Mouse (Mus musculus) CH12.LX (cell line): Measurements from ENCODE around the gene Vps51. TPM values are rescaled to one million over a fixed set of nuclear protein-coding genes. Genes with fewer than 3 reads are reported as not detected.

ENCODE experiments used
- DNase-seq: peaks from one replicate; pipeline ENCODE4 v3.0.0-alpha.2; 2013; ENCODE audit errors: extremely low read depth
- H3K27ac ChIP-seq: 2 replicates; pipeline ENCODE4 v1.5.1; 2012; ENCODE audit warnings: low read depth, mild to moderate bottlenecking, control low read depth, moderate library complexity; ENCODE audit not compliant: insufficient read depth
- H3K27me3 ChIP-seq: replicated peaks from 2 replicates; pipeline ENCODE3; 2012; ENCODE audit warnings: inconsistent platforms
- H3K36me3 ChIP-seq, 2 experiments: replicated peaks in 1 of 2; 2 replicates each; pipeline versions ENCODE3 to v1.6.1; 2012; ENCODE audit warnings: inconsistent platforms in 1 of 2, low read length in 1 of 2, mild to moderate bottlenecking in 1 of 2, mixed read lengths in 1 of 2, moderate library complexity in 1 of 2; ENCODE audit not compliant: control insufficient read depth in 1 of 2, insufficient read depth in 1 of 2
- H3K4me1 ChIP-seq, 2 experiments: 2 replicates each; pipeline ENCODE4 v1.6.1; 2012; ENCODE audit warnings: inconsistent platforms in 1 of 2, moderate library complexity in 1 of 2; ENCODE audit not compliant: insufficient read depth in 2 of 2, control insufficient read depth in 1 of 2
- H3K4me2 ChIP-seq: 2 replicates; pipeline ENCODE4 v1.6.1; 2012; ENCODE audit warnings: low read depth, mild to moderate bottlenecking, control low read depth; ENCODE audit not compliant: poor library complexity, insufficient read depth, severe bottlenecking
- H3K4me3 ChIP-seq, 3 experiments: fragments of 150-350 bp in 1 of 3; sonication (generic) in 1 of 3; replicated peaks in 1 of 3; 2 replicates each; pipeline versions ENCODE3 to v1.5.1; 2011 to 2012; ENCODE audit warnings: low read depth in 2 of 3, low read length in 2 of 3, mild to moderate bottlenecking in 2 of 3, moderate library complexity in 2 of 3, control low read depth in 1 of 3, improper control_type of control experiment in 1 of 3, inconsistent platforms in 1 of 3, mixed read lengths in 1 of 3; ENCODE audit not compliant: poor library complexity in 1 of 3
- H3K79me2 ChIP-seq: replicated peaks from 2 replicates; pipeline ENCODE4 v1.6.1; 2012; ENCODE audit warnings: mild to moderate bottlenecking, moderate library complexity; ENCODE audit not compliant: control insufficient read depth, poor library complexity, insufficient read depth, severe bottlenecking; ENCODE audit errors: extremely low read depth
- H3K9ac ChIP-seq: 2 replicates; pipeline ENCODE4 v1.6.1; 2012; ENCODE audit warnings: low read depth, mild to moderate bottlenecking, control low read depth, moderate library complexity; ENCODE audit not compliant: insufficient read depth
- H3K9me3 ChIP-seq: replicated peaks from 2 replicates; pipeline ENCODE3; 2012; ENCODE audit warnings: low read length, inconsistent platforms, mixed read lengths
- CHD1 ChIP-seq: IDR thresholded peaks from 2 replicates; pipeline ENCODE4 v1.6.1; 2012; ENCODE audit warnings: low read depth, low read length, improper control_type of control experiment, inconsistent platforms
- CHD2 ChIP-seq: IDR thresholded peaks from 2 replicates; pipeline ENCODE4 v1.6.1; 2011; ENCODE audit warnings: low read length, improper control_type of control experiment
- CTCF ChIP-seq, 2 experiments: IDR thresholded peaks in 1 of 2; conservative IDR thresholded peaks in 1 of 2; 2 replicates each; pipeline ENCODE4 v1.5.1; 2011 to 2012; ENCODE audit warnings: low read depth in 2 of 2, low read length in 2 of 2, improper control_type of control experiment in 1 of 2, inconsistent platforms in 1 of 2, mild to moderate bottlenecking in 1 of 2, moderate library complexity in 1 of 2
- E2F4 ChIP-seq: IDR thresholded peaks from 2 replicates; pipeline ENCODE4 v1.6.1; 2011; ENCODE audit warnings: low read depth, low read length, improper control_type of control experiment; ENCODE audit not compliant: insufficient replicate concordance
- ETS1 ChIP-seq: conservative IDR thresholded peaks from 2 replicates; pipeline ENCODE4 v1.6.1; 2012; ENCODE audit warnings: low read depth, mild to moderate bottlenecking, inconsistent platforms, low read length, improper control_type of control experiment, moderate library complexity
- GABPA ChIP-seq: IDR thresholded peaks from 2 replicates; pipeline ENCODE4 v1.6.1; 2012; ENCODE audit warnings: low read depth, low read length, improper control_type of control experiment, inconsistent platforms; ENCODE audit not compliant: insufficient replicate concordance
- HCFC1 ChIP-seq: IDR thresholded peaks from 2 replicates; pipeline ENCODE4 v1.6.1; 2012; ENCODE audit warnings: low read depth, mild to moderate bottlenecking, inconsistent platforms, low read length, improper control_type of control experiment
- JUND ChIP-seq: conservative IDR thresholded peaks from 2 replicates; pipeline ENCODE4 v1.6.1; 2011; ENCODE audit warnings: low read depth, low read length, improper control_type of control experiment
- MAX ChIP-seq: IDR thresholded peaks from 2 replicates; pipeline ENCODE4 v1.6.1; 2011; ENCODE audit warnings: low read length, improper control_type of control experiment
- MXI1 ChIP-seq: IDR thresholded peaks from 2 replicates; pipeline ENCODE4 v1.6.1; 2011; ENCODE audit warnings: mild to moderate bottlenecking, low read depth, low read length, improper control_type of control experiment
- NELFE ChIP-seq: IDR thresholded peaks from 2 replicates; pipeline ENCODE4 v1.6.1; 2011; ENCODE audit warnings: low read depth, low read length, improper control_type of control experiment
- NRF1 ChIP-seq: IDR thresholded peaks from 2 replicates; pipeline ENCODE4 v1.6.1; 2014; ENCODE audit warnings: low read depth, mild to moderate bottlenecking, inconsistent platforms, low read length, improper control_type of control experiment, moderate library complexity
- POLR2A ChIP-seq: IDR thresholded peaks from 2 replicates; pipeline ENCODE4 v1.6.1; 2011; ENCODE audit warnings: low read depth, mild to moderate bottlenecking, improper control_type of control experiment, low read length
- SIN3A ChIP-seq: IDR thresholded peaks from 2 replicates; pipeline ENCODE4 v1.6.1; 2012; ENCODE audit warnings: low read length, improper control_type of control experiment, inconsistent platforms
- TCF12 ChIP-seq: IDR thresholded peaks from 2 replicates; pipeline ENCODE4 v1.6.1; 2014; ENCODE audit warnings: low read depth, mild to moderate bottlenecking, inconsistent platforms, low read length, improper control_type of control experiment
- USF1 ChIP-seq: IDR thresholded peaks from 2 replicates; pipeline ENCODE4 v1.6.1; 2014; ENCODE audit warnings: low read depth, mild to moderate bottlenecking, inconsistent platforms, low read length, improper control_type of control experiment
- ZMIZ1 ChIP-seq: IDR thresholded peaks from 2 replicates; pipeline ENCODE4 v1.6.1; 2012; ENCODE audit warnings: low read depth, mild to moderate bottlenecking, inconsistent platforms, low read length, improper control_type of control experiment
- ZNF384 ChIP-seq: IDR thresholded peaks from 2 replicates; pipeline ENCODE4 v1.6.1; 2012; ENCODE audit warnings: low read depth, low read length, improper control_type of control experiment, inconsistent platforms
- dilution Hi-C: fragments of 300-500 bp; cut with MboI; formaldehyde crosslinking; loops from 2 replicates; pipeline ENCODE4 v1.14.3; 2020; ENCODE audit warnings: low sequenced_read_pairs; ENCODE audit not compliant: extremely low pct_unique_long_range_greater_than_20kb, extremely low pct_ligation_motif_present
- in situ Hi-C: fragments of 300-500 bp; cut with MboI; formaldehyde crosslinking; loops from 3 replicates; pipeline ENCODE4 v1.14.3; 2019; ENCODE audit warnings: low sequenced_read_pairs, low pct_ligation_motif_present, low pct_unique_long_range_greater_than_20kb, mixed read lengths
- polyA plus RNA-seq: library from polyadenylated mRNA; unstranded; fragments of >175 nt; gene quantifications from 2 replicates; pipeline ENCODE4 v1.2.1, GENCODE M21; 2012; ENCODE audit warnings: low read depth; ENCODE audit not compliant: insufficient read length
- total RNA-seq, 2 experiments: library from RNA; depleted of rRNA; stranded (reverse); fragments of 300-350 nt in 1 of 2; fragments of >200 nt in 1 of 2; gene quantifications; 2 replicates each; pipeline ENCODE4 v1.2.3; 2012 to 2014

Gene Vps51
- total and polyA plus RNA-seq, 3 experiments = 37.7 to 51.2 (median 48.2) TPM

DNA sequence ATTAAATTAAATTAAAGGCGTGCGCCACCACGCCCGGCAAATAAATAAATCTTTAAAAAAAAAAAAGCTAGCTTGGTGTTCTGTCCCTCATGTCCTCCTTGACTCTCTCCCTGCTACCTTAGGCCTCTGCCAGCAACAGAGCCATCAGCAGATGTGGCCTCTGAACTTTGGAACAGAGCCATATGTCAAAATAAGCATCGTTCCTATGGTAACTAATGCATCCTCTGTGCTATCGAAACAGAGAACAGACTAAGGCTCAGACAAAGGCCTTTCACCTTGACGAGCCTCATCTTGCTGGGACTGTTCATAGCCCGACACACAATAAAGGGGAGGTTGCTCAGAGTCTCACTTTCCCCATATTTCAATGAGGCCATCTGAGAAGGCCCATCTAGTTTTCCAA, 46.3 kb upstream of the Vps51 start:
- Histone ChIP-seq H3K9ac (0 out of 2 replicates have a peak overlapping the region, but pooled peaks have one; percentile 6), H3K27me3 (no peaks in the 10 kb centered on the region), H3K79me2 (no peaks in the 10 kb centered on the region), H3K27ac (peak overlapping the region; percentile 53; the same call in 1 of the 2 replicates)
- DNase-seq = no peak
- TF ChIP-seq CTCF (conservative IDR thresholded peaks at IDR 0.05 in 1 of 2, IDR thresholded peaks at IDR 0.05 in 1 of 2; ENCODE audit: low read depth in 2 of 2, low read length in 2 of 2) (no peak), SIN3A (0 out of 2 replicates have a peak, but pooled peaks have one; percentile 62), MXI1 (no peak), JUND (no peak)
- TF ChIP-seq, all 38 proteins: peak for 1
- dilution Hi-C loops = no loop called here
- H3K4me1 ChIP-seq = peaks cover 0 to 14% of the 10 kb centered on the region in 2 experiments; a peak in 2 of 4 replicates
- no peak overlapping the region for H3K4me3 ChIP-seq
- in situ Hi-C loops = loop anchor here (5.0 to 10.0 kb wide), 2 partner anchors 36 to 159 kb away; partner anchors contain the start of gene Pola2
- H3K4me2 ChIP-seq = peak overlapping the region; percentile 46
- peaks cover 5 to 40% of the 10 kb centered on the region in 2 experiments for H3K36me3 ChIP-seq
- no peaks in the 10 kb centered on the region for H3K9me3 ChIP-seq

DNA sequence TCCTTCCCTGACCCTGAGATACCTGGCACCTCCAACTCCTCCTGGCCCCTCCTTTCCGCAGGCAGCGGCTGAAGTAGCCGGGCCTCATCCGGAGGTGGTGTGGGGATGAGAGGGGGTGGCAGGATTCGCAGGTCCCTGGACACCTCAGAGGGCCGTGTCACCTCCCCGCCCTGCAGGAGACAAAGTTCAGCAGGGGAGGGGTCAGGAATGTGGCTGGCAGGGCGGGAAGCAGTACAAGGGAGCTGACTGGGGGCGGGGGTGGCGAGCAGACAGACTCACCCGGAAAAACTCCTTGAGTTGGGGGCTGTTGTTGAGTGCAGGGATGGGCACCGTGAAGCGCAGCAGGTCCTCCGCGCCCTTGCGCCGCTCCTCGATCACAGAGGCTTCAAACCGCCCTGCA, 44.7 kb upstream of the Vps51 start:
- in situ Hi-C loops = loop anchor here (5.0 to 10.0 kb wide), 2 partner anchors 34 to 157 kb away; partner anchors contain the start of gene Pola2
- Histone ChIP-seq H3K79me2 (peaks cover 9% of the 10 kb centered on the region), H3K9me3 (no peaks in the 10 kb centered on the region), H3K4me2 (no peak overlapping the region), H3K4me3 (no peak overlapping the region), H3K27me3 (no peaks in the 10 kb centered on the region), H3K27ac (no peak overlapping the region), H3K9ac (no peak overlapping the region), H3K4me1 (peaks cover 1 to 16% of the 10 kb centered on the region in 2 experiments; a peak in 3 of 4 replicates), H3K36me3 (peaks cover 5 to 42% of the 10 kb centered on the region in 2 experiments)
- TF ChIP-seq CHD2 = no peak
- no peak for TF ChIP-seq MAX
- TF ChIP-seq CHD1 = no peak
- no peak for TF ChIP-seq TCF12
- no peak for TF ChIP-seq POLR2A
- TF ChIP-seq GABPA = no peak
- no peak for TF ChIP-seq HCFC1
- no peak for TF ChIP-seq NELFE
- no peak for TF ChIP-seq ETS1
- no peak for TF ChIP-seq E2F4
- TF ChIP-seq ZNF384 = no peak
- no peak for TF ChIP-seq ZMIZ1
- TF ChIP-seq NRF1 = no peak
- no peak for TF ChIP-seq JUND
- TF ChIP-seq USF1 = no peak
- dilution Hi-C loops = no loop called here
- DNase-seq = no peak
